In genomic region chr9:115356731-115357458, GRCm38 (mm10) we compare ENCODE assay signal across 15 mouse cellular contexts. TPM values are rescaled to one million over a fixed set of nuclear protein-coding genes. Genes with fewer than 3 reads are reported as not detected.
A peak's percentile ranks its signal among the peaks of the same experiment; 100 is the strongest.
DNase-seq lines count a peak whose midpoint lies in the region; ATAC-seq and TF ChIP-seq lines count a peak whose summit lies in the region.
"Had no signal": no experiment of that assay in that cellular context is flagged by ENCODE, and none has a peak within 500 bp of the region (broad histone marks: within the 10 kb centered on the region; RNA-seq: fewer than 3 reads in every experiment).

No protein-coding gene starts in this region.

- H3K9me3 ChIP-seq in hindbrain, embryonic 11.5 days (ENCODE audit: control insufficient read depth, low read length) = no peaks in the 10 kb centered on the region
- no peaks in the 10 kb centered on the region for H3K9me3 ChIP-seq in hindbrain, embryonic 16.5 days (ENCODE audit: control insufficient read depth, low read length)
- H3K9me3 ChIP-seq in ES-Bruce4 (replicated peaks; ENCODE audit: control insufficient read depth, insufficient read depth, low read length, poor library complexity, severe bottlenecking) = no peaks in the 10 kb centered on the region
- H3K9me3 ChIP-seq in embryonic facial prominence, embryonic 14.5 days (ENCODE audit: control insufficient read depth, low read length) = no peaks in the 10 kb centered on the region
- H3K9me3 ChIP-seq: limb, embryonic 12.5 days; midbrain, embryonic 15.5 days had no signal

- peak; percentile 19 for DNase-seq in hindbrain, embryonic 11.5 days (ENCODE audit: low spot score)
- peak; percentile 74 for DNase-seq in embryonic facial prominence, embryonic 14.5 days (ENCODE audit: low spot score)
- peak; percentile 43 for DNase-seq in lung, postnatal 25 days (ENCODE audit: low spot score)
- no peak for DNase-seq in T-cell, adult 2 months (ENCODE audit: low spot score)
- DNase-seq in right cerebral cortex, postnatal 10 days (ENCODE audit: low spot score in 2 of 2) = no peak
- no peak for DNase-seq in B cell, adult 2 months
- DNase-seq: adrenal gland, postnatal 10 days; cerebellum, adult 9-10 months; heart, adult 18-20 months; kidney, adult 18-20 months had no signal

- TF ChIP-seq POLR2A in ES-Bruce4 (IDR thresholded peaks at IDR 0.05; ENCODE audit: insufficient read depth, low read length) = peak; percentile 11

- H3K27me3 ChIP-seq in hindbrain, embryonic 11.5 days (ENCODE audit: control insufficient read depth, insufficient read depth, low read length) = no peaks in the 10 kb centered on the region
- no peaks in the 10 kb centered on the region for H3K27me3 ChIP-seq in hindbrain, embryonic 16.5 days (replicated peaks; ENCODE audit: control insufficient read depth, insufficient read depth, low read length)
- H3K27me3 ChIP-seq in ES-Bruce4 (ENCODE audit: control insufficient read depth, insufficient read depth, low read length, poor library complexity, severe bottlenecking) = no peaks in the 10 kb centered on the region
- no peaks in the 10 kb centered on the region for H3K27me3 ChIP-seq in embryonic facial prominence, embryonic 14.5 days (replicated peaks; ENCODE audit: control insufficient read depth, insufficient read depth, low read length)
- H3K27me3 ChIP-seq: limb, embryonic 12.5 days; midbrain, embryonic 15.5 days had no signal

- no peak overlapping the region for H3K4me2 ChIP-seq in hindbrain, embryonic 11.5 days (replicated peaks; ENCODE audit: low read depth, low read length)
- no peak overlapping the region for H3K4me2 ChIP-seq in hindbrain, embryonic 16.5 days (ENCODE audit: low read length)
- no peak overlapping the region for H3K4me2 ChIP-seq in embryonic facial prominence, embryonic 14.5 days (ENCODE audit: low read depth, low read length)
- H3K4me2 ChIP-seq: limb, embryonic 12.5 days; midbrain, embryonic 15.5 days had no signal

- TF ChIP-seq EP300 in ES-Bruce4 (IDR thresholded peaks at IDR 0.05; ENCODE audit: insufficient read depth, low read depth, low read length) = peak; percentile 92

- no peak for ATAC-seq in hindbrain, embryonic 11.5 days (ENCODE audit: low FRiP score)
- no peak for ATAC-seq in hindbrain, embryonic 16.5 days
- ATAC-seq in embryonic facial prominence, embryonic 14.5 days (ENCODE audit: low read depth) = peak; percentile 89
- ATAC-seq: forebrain, embryonic 14.5 days; midbrain, embryonic 15.5 days had no signal

- 36% methylated on average over 19 of the region's 19 CpGs for WGBS in hindbrain, embryonic 11.5 days
- WGBS in hindbrain, embryonic 16.5 days = 41% methylated on average over 19 of the region's 19 CpGs
- 38% methylated on average over 19 of the region's 19 CpGs for WGBS in embryonic facial prominence, embryonic 14.5 days

- no peak overlapping the region for H3K9ac ChIP-seq in hindbrain, embryonic 11.5 days (ENCODE audit: low read depth, low read length)
- no peak overlapping the region for H3K9ac ChIP-seq in hindbrain, embryonic 16.5 days (ENCODE audit: low read depth, low read length)
- H3K9ac ChIP-seq in ES-Bruce4 (ENCODE audit: low read depth, poor library complexity, severe bottlenecking) = peak overlapping the region; percentile 21
- H3K9ac ChIP-seq in embryonic facial prominence, embryonic 14.5 days (ENCODE audit: low read depth, low read length) = no peak overlapping the region
- H3K9ac ChIP-seq: limb, embryonic 12.5 days; midbrain, embryonic 15.5 days had no signal

- H3K4me3 ChIP-seq in hindbrain, embryonic 11.5 days (ENCODE audit: low read depth, low read length) = no peak overlapping the region
- H3K4me3 ChIP-seq in hindbrain, embryonic 16.5 days (ENCODE audit: low read length) = no peak overlapping the region
- peak overlapping the region; percentile 48 for H3K4me3 ChIP-seq in ES-Bruce4 (ENCODE audit: low read depth, low read length)
- H3K4me3 ChIP-seq in embryonic facial prominence, embryonic 14.5 days (ENCODE audit: low read depth, low read length) = no peak overlapping the region
- H3K4me3 ChIP-seq: limb, embryonic 12.5 days; midbrain, embryonic 15.5 days had no signal

- no peaks in the 10 kb centered on the region for H3K4me1 ChIP-seq in hindbrain, embryonic 11.5 days (replicated peaks; ENCODE audit: control insufficient read depth, insufficient read depth, low read length)
- no peaks in the 10 kb centered on the region for H3K4me1 ChIP-seq in hindbrain, embryonic 16.5 days (ENCODE audit: control insufficient read depth, insufficient read depth, low read depth, low read length)
- peaks cover 6% of the 10 kb centered on the region for H3K4me1 ChIP-seq in ES-Bruce4 (ENCODE audit: control insufficient read depth, insufficient read depth, low read length)
- peaks cover 4% of the 10 kb centered on the region for H3K4me1 ChIP-seq in embryonic facial prominence, embryonic 14.5 days (ENCODE audit: control insufficient read depth, insufficient read depth, low read length)
- H3K4me1 ChIP-seq: midbrain, embryonic 15.5 days had no signal

- no peak overlapping the region for H3K27ac ChIP-seq in hindbrain, embryonic 11.5 days (ENCODE audit: low read depth, low read length)
- no peak overlapping the region for H3K27ac ChIP-seq in hindbrain, embryonic 16.5 days (ENCODE audit: low read depth, low read length)
- H3K27ac ChIP-seq in ES-Bruce4 (ENCODE audit: insufficient read depth, low read length) = peak overlapping the region; percentile 95
- H3K27ac ChIP-seq in embryonic facial prominence, embryonic 14.5 days (replicated peaks; ENCODE audit: low read depth, low read length) = no peak overlapping the region
- H3K27ac ChIP-seq: limb, embryonic 12.5 days; midbrain, embryonic 15.5 days had no signal

- no peaks in the 10 kb centered on the region for H3K36me3 ChIP-seq in hindbrain, embryonic 11.5 days (ENCODE audit: control insufficient read depth, insufficient read depth, low read length)
- H3K36me3 ChIP-seq in hindbrain, embryonic 16.5 days (ENCODE audit: control insufficient read depth, insufficient read depth, low read length) = no peaks in the 10 kb centered on the region
- H3K36me3 ChIP-seq in ES-Bruce4 (ENCODE audit: control insufficient read depth, insufficient read depth, low read length, poor library complexity, severe bottlenecking) = no peaks in the 10 kb centered on the region
- H3K36me3 ChIP-seq in embryonic facial prominence, embryonic 14.5 days (ENCODE audit: control insufficient read depth, insufficient read depth, low read length) = no peaks in the 10 kb centered on the region
- H3K36me3 ChIP-seq: limb, embryonic 12.5 days; midbrain, embryonic 15.5 days had no signal

- no peak for TF ChIP-seq CTCF in ES-Bruce4 (IDR thresholded peaks at IDR 0.05; ENCODE audit: low read depth, low read length)

RNA-seq across cellular contexts. Expression of gene Stt3b, which starts 46.7 kb away (rescaled TPM):
- polyA plus RNA-seq in hindbrain, embryonic 11.5 days (2014; fragmentation: Nextera tagmentation; extraction: Ambion mirVana) = 112 and 123 TPM in 2 replicates
- 83.3 and 93.7 TPM in 2 replicates for polyA plus RNA-seq in hindbrain, embryonic 16.5 days (2015; fragmentation: Nextera tagmentation; extraction: Ambion mirVana)
- 118 and 120 TPM in 2 replicates for polyA plus RNA-seq in ES-Bruce4 (2011; ENCODE audit: insufficient read depth, insufficient read length, low read depth, missing spikeins)
- polyA plus RNA-seq in embryonic facial prominence, embryonic 14.5 days (2014; fragmentation: Nextera tagmentation; extraction: Ambion mirVana) = 115 and 116 TPM in 2 replicates

Comparison
In these comparisons a context has a peak if more than half of its experiments do, and no peak if none do; other contexts are left out.
1. DNase-seq: peak in hindbrain, embryonic 11.5 days (single experiment), embryonic facial prominence, embryonic 14.5 days (single experiment) and lung, postnatal 25 days (single experiment); none in T-cell, adult 2 months (single experiment), right cerebral cortex, postnatal 10 days (0 of 2) and B cell, adult 2 months (0 of 2).